Mouse (Mus musculus) ES-E14 (cell line): ENCODE measurements around the gene Bex4. TPM values are rescaled to one million over a fixed set of nuclear protein-coding genes. Genes with fewer than 3 reads are reported as not detected.
"Not testable (repeated sequence)": the region's sequence is repeated elsewhere in the genome, so short reads cannot be mapped to it uniquely, and the experiment has no call there.

Source experiments
- DNase-seq: peaks from one replicate; pipeline ENCODE4 v3.0.0-alpha.2; 2013; ENCODE audit warnings: low read depth, low spot score
- H3K27ac ChIP-seq: 2 replicates; pipeline ENCODE4 v1.5.1; 2012; ENCODE audit warnings: low read depth, mild to moderate bottlenecking, low read length, moderate library complexity, mixed read lengths; ENCODE audit not compliant: poor library complexity, insufficient read depth, severe bottlenecking
- H3K36me3 ChIP-seq: 2 replicates; pipeline ENCODE4 v1.6.1; 2012; ENCODE audit warnings: mild to moderate bottlenecking, low read length, moderate library complexity, mixed read lengths; ENCODE audit not compliant: control insufficient read depth, poor library complexity, insufficient read depth, severe bottlenecking
- H3K4me1 ChIP-seq, 2 experiments: fragments of 150-350 bp in 1 of 2; sonication (generic) in 1 of 2; 2 replicates each; pipeline ENCODE4 v1.6.1; 2012; ENCODE audit warnings: low read length in 2 of 2, mild to moderate bottlenecking in 1 of 2, mixed read lengths in 1 of 2; ENCODE audit not compliant: control insufficient read depth in 2 of 2, insufficient read depth in 2 of 2, poor library complexity in 1 of 2
- H3K4me3 ChIP-seq, 2 experiments: fragments of 150-350 bp in 1 of 2; sonication (generic) in 1 of 2; 2 replicates each; pipeline ENCODE4 v1.5.1; 2012; ENCODE audit warnings: low read length in 2 of 2, low read depth in 1 of 2, mild to moderate bottlenecking in 1 of 2, mixed read lengths in 1 of 2; ENCODE audit not compliant: insufficient read depth in 1 of 2, poor library complexity in 1 of 2, severe bottlenecking in 1 of 2
- H3K9ac ChIP-seq: 2 replicates; pipeline ENCODE4 v1.6.1; 2012; ENCODE audit warnings: low read depth, mild to moderate bottlenecking, low read length, mixed read lengths; ENCODE audit not compliant: poor library complexity, insufficient read depth, severe bottlenecking
- H3K9me3 ChIP-seq: fragments of 150-350 bp; sonication (generic); 2 replicates; pipeline ENCODE4 v1.6.1; 2012; ENCODE audit warnings: low read depth, mild to moderate bottlenecking, low read length; ENCODE audit not compliant: control insufficient read depth, insufficient read depth
- CHD2 ChIP-seq: IDR thresholded peaks from 2 replicates; pipeline ENCODE4 v1.6.1; 2014; ENCODE audit warnings: mild to moderate bottlenecking, low read depth, low read length, inconsistent platforms
- HCFC1 ChIP-seq: IDR thresholded peaks from 2 replicates; pipeline ENCODE4 v1.6.1; 2012; ENCODE audit warnings: low read length, inconsistent platforms, borderline replicate concordance; ENCODE audit not compliant: insufficient read depth
- MAFK ChIP-seq: IDR thresholded peaks from 2 replicates; pipeline ENCODE4 v1.6.1; 2014; ENCODE audit warnings: mild to moderate bottlenecking, low read depth, low read length, inconsistent platforms; ENCODE audit not compliant: insufficient read depth
- ZC3H11A ChIP-seq: IDR thresholded peaks from 2 replicates; pipeline ENCODE4 v1.6.1; 2012; ENCODE audit warnings: low read depth, mild to moderate bottlenecking, inconsistent platforms, low read length, borderline replicate concordance
- ZNF384 ChIP-seq: IDR thresholded peaks from 2 replicates; pipeline ENCODE4 v1.6.1; 2012; ENCODE audit warnings: low read depth, low read length, inconsistent platforms
- in situ Hi-C, 2 experiments: fragments of 600-800 bp; cut with MboI; formaldehyde crosslinking; loops; one replicate each; pipeline ENCODE4 v1.15.1; 2025; ENCODE audit warnings: low sequenced_read_pairs in 2 of 2, inconsistent platforms in 1 of 2; ENCODE audit not compliant: unreplicated experiment in 2 of 2
- total RNA-seq: library from RNA; depleted of rRNA; stranded (reverse); fragments of 300-350 nt; gene quantifications from 2 replicates; pipeline ENCODE4 v1.2.3, GENCODE M21; 2012

Bex4 gene
- total RNA-seq, 1 experiment: 68.7 TPM

DNA sequence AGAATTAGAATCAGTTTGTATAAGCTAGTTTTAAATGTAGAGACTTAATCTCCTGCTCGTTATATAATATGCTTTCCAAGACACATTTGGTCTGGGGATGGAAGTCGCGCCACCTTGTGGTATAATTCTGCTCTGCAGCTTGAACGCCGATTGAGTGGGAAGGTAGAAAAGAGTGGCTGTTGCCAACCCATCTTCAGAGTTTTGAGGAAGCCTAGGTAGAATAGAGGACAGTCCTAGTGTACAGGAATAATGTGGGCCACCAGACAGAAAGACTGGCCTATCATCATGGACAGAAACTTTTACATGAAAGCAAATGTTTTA, 11.1 kb upstream of the Bex4 start:
- H3K4me1 ChIP-seq: no peaks in the 10 kb centered on the region
- H3K9me3 ChIP-seq: no peaks in the 10 kb centered on the region
- H3K27ac ChIP-seq: no peak overlapping the region
- no peak overlapping the region for H3K4me3 ChIP-seq
- TF ChIP-seq ZC3H11A (no peak), MAFK (no peak), CHD2 (no peak), HCFC1 (no peak), ZNF384 (no peak)
- in situ Hi-C loops: no loop called here
- no peaks in the 10 kb centered on the region for H3K36me3 ChIP-seq
- peak; percentile 37 for DNase-seq
- H3K9ac ChIP-seq: no peak overlapping the region

DNA sequence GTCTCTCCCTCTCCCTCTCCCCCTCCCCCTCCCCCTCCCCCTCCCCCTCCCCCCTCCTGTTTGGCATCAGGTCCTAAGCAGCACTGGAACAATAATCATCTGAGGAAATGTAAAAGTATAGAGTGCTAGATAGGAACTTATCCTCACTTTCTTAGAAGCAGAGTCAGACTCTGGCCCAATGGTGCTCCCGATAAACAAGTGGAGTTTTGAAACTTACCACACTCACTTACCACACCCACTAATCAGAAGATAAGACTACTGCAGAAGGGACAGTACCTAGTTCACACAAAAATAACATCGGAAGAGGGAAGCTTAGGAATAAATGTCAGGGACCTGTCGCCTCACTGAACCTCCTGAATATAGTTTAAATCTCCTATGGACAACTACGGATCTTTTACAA, 3.2 kb upstream of the Bex4 start:
- H3K9me3 ChIP-seq: no peaks in the 10 kb centered on the region
- DNase-seq: no peak
- TF ChIP-seq ZNF384 (no peak), HCFC1 (no peak), ZC3H11A (no peak), CHD2 (no peak), MAFK (no peak)
- H3K9ac ChIP-seq: no peak overlapping the region
- in situ Hi-C loops: no loop called here
- no peak overlapping the region for H3K4me3 ChIP-seq
- H3K36me3 ChIP-seq: no peaks in the 10 kb centered on the region
- no peaks in the 10 kb centered on the region for H3K4me1 ChIP-seq
- H3K27ac ChIP-seq: no peak overlapping the region

DNA sequence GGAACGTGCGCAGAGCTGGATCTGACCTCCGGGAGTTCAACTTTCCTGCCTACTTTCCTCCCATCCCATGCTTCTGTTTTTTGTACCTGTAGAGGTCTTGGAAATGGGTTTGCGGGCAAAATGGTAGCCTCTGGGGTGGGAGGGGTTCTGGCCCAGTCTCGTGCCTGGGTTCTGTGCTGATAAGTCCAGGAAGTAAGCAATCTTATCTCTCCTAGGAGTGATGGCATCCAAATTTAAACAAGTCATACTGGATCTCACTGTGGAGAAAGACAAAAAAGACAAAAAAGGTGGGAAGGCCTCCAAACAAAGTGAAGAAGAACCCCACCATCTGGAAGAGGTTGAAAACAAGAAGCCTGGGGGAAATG, 826 bp downstream of the Bex4 start:
- in situ Hi-C loops, H3K27ac ChIP-seq, H3K4me1 ChIP-seq, DNase-seq, H3K36me3 ChIP-seq, H3K9me3 ChIP-seq: not testable (repeated sequence)
- H3K9ac ChIP-seq: peak overlapping the region; percentile 73
- H3K4me3 ChIP-seq: peak overlapping the region; percentile 61 to 77

DNA sequence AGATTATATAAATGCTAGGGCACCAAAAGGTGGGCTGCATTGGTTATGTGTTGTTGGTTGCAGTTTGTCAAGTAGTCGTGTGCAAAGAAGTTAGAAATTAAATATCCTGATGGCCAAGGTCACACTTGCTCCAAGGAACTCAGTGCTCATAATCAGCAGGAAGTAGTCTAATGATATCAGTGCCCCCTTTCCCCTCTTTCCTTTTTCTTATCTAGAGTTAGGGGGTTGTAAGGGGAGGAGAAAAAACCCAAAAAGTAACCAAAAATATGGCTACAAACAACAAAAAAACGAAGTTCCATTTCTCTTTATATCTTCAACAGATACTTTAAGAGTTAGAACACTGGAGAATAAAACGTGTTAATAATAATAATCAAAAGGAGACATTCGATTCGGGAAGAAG, 2.6 kb downstream of the Bex4 start:
- H3K36me3 ChIP-seq: no peaks in the 10 kb centered on the region
- no peaks in the 10 kb centered on the region for H3K9me3 ChIP-seq
- DNase-seq: no peak
- H3K4me1 ChIP-seq: no peaks in the 10 kb centered on the region
- no peak overlapping the region for H3K27ac ChIP-seq
- H3K9ac ChIP-seq: no peak overlapping the region
- no peak for TF ChIP-seq MAFK
- no peak for TF ChIP-seq ZC3H11A
- no peak overlapping the region for H3K4me3 ChIP-seq
- in situ Hi-C loops: no loop called here

GRCm38 (mm10) chrX:136143711-136144110, 4.9 kb downstream of the Bex4 start:
- H3K4me1 ChIP-seq: no peaks in the 10 kb centered on the region
- no peaks in the 10 kb centered on the region for H3K9me3 ChIP-seq
- in situ Hi-C loops: no loop called here
- H3K4me3 ChIP-seq: no peak overlapping the region
- H3K36me3 ChIP-seq: no peaks in the 10 kb centered on the region
- H3K27ac ChIP-seq: no peak overlapping the region
- TF ChIP-seq ZC3H11A: no peak
- no peak for TF ChIP-seq HCFC1
- TF ChIP-seq MAFK: no peak
- TF ChIP-seq CHD2: no peak
- no peak for TF ChIP-seq ZNF384
- no peak overlapping the region for H3K9ac ChIP-seq
- DNase-seq: no peak
